Mouse (Mus musculus) myocyte (in vitro differentiated cells): ENCODE measurements around the gene Sprr2f. TPM values are rescaled to one million over a fixed set of nuclear protein-coding genes. Genes with fewer than 3 reads are reported as not detected.

Source experiments
- H3K27me3 ChIP-seq: one replicate; pipeline ENCODE4 v1.6.1; 2011; ENCODE audit not compliant: control insufficient read depth, insufficient read depth, insufficient read length
- H3K36me3 ChIP-seq: one replicate; pipeline ENCODE4 v1.6.1; 2011; ENCODE audit not compliant: control insufficient read depth, insufficient read depth
- H3K4me2 ChIP-seq: one replicate; pipeline ENCODE4 v1.6.1; 2011; ENCODE audit warnings: low read depth, control low read depth
- H3K4me3 ChIP-seq: one replicate; pipeline ENCODE4 v1.5.1; 2011; ENCODE audit warnings: mild to moderate bottlenecking, control low read depth, moderate library complexity
- H3K79me2 ChIP-seq: one replicate; pipeline ENCODE4 v1.6.1; 2011; ENCODE audit not compliant: control insufficient read depth, insufficient read depth
- H3ac ChIP-seq: one replicate; pipeline ENCODE4 v1.6.1; 2011; ENCODE audit not compliant: control insufficient read depth, insufficient read length
- CEBPB ChIP-seq: IDR thresholded peaks from 2 replicates; pipeline ENCODE4 v1.6.1; 2011; ENCODE audit warnings: mild to moderate bottlenecking, moderate library complexity; ENCODE audit not compliant: poor library complexity, insufficient read depth, severe bottlenecking
- E2F4 ChIP-seq: IDR thresholded peaks from one replicate; pipeline ENCODE4 v1.6.1; 2011; ENCODE audit warnings: mild to moderate bottlenecking, control low read depth, moderate library complexity; ENCODE audit not compliant: insufficient read depth
- MAX ChIP-seq: IDR thresholded peaks from one replicate; pipeline ENCODE4 v1.6.1; 2011; ENCODE audit warnings: low read depth, mild to moderate bottlenecking, control low read depth
- MYOD1 ChIP-seq, 3 experiments: IDR thresholded peaks; one replicate each; pipeline ENCODE4 v1.6.1; 2011; ENCODE audit warnings: control low read depth in 2 of 3, low read depth in 2 of 3, mild to moderate bottlenecking in 2 of 3, moderate library complexity in 1 of 3; ENCODE audit not compliant: insufficient read length in 2 of 3, control insufficient read depth in 1 of 3
- MYOG ChIP-seq, 3 experiments: IDR thresholded peaks; one replicate each; pipeline ENCODE4 v1.6.1; 2011; ENCODE audit warnings: control low read depth in 2 of 3, low read depth in 2 of 3, mild to moderate bottlenecking in 2 of 3; ENCODE audit not compliant: insufficient read length in 2 of 3, control insufficient read depth in 1 of 3, insufficient read depth in 1 of 3
- POLR2A ChIP-seq: IDR thresholded peaks from one replicate; pipeline ENCODE4 v1.6.1; 2011; ENCODE audit warnings: low read depth, mild to moderate bottlenecking, control low read depth, moderate library complexity; ENCODE audit not compliant: insufficient read length
- POLR2AphosphoS2 ChIP-seq: IDR thresholded peaks from one replicate; pipeline ENCODE4 v1.6.1; 2011; ENCODE audit warnings: low read depth, control low read depth; ENCODE audit not compliant: insufficient read length
- REST ChIP-seq: IDR thresholded peaks from one replicate; pipeline ENCODE4 v1.6.1; 2011; ENCODE audit warnings: mild to moderate bottlenecking, control low read depth, moderate library complexity; ENCODE audit not compliant: insufficient read depth, insufficient read length
- SRF ChIP-seq: IDR thresholded peaks from one replicate; pipeline ENCODE4 v1.6.1; 2011; ENCODE audit warnings: low read depth; ENCODE audit not compliant: control insufficient read depth, insufficient read length
- TCF12 ChIP-seq: IDR thresholded peaks from one replicate; pipeline ENCODE4 v1.6.1; 2011; ENCODE audit warnings: mild to moderate bottlenecking, control low read depth; ENCODE audit not compliant: poor library complexity, insufficient read depth, severe bottlenecking
- TCF3 ChIP-seq: IDR thresholded peaks from one replicate; pipeline ENCODE4 v1.6.1; 2011; ENCODE audit warnings: low read depth, control low read depth; ENCODE audit not compliant: insufficient read length
- USF1 ChIP-seq: IDR thresholded peaks from one replicate; pipeline ENCODE4 v1.6.1; 2011; ENCODE audit warnings: low read depth, mild to moderate bottlenecking, control low read depth, moderate library complexity
- polyA plus RNA-seq: library from polyadenylated mRNA; unstranded; fragments of >200 nt; fragmentation: generic; extraction: Trizol; gene quantifications from one replicate; pipeline ENCODE4 v1.2.1, GENCODE M21; 2012; ENCODE audit warnings: missing spikeins

Sprr2f gene
- polyA plus RNA-seq, 1 experiment: not detected

DNA sequence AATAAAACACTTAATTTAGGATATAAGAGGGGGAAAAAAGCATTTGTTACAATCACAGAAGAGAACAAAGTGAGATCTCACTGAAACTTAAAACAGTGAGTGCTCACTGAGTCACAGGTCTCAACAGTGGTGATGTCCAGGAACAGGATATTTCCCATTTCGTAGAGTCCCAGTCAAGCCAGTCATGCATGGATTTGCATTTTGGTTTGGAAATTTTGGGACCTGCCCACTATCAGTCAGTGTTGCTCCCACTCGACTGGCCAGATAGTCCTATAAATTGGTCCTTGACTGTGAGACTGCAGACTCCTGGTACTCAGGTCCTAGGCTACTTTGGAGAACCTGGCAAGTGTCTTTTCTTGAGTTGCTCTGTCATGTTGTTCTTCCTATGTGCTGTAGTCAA lies 13.1 kb upstream of the Sprr2f start, which contains the start of gene Sprr2e:
Sprr2e (plus strand) TSS at position 301 of the 400 bp plus-strand sequence.
- Histone ChIP-seq H3K4me3 (no peak within 1 kb of the TSS), H3K27me3 (no peaks in the 10 kb centered on the region), H3ac (no peak within 1 kb of the TSS), H3K79me2 (no peaks in the 10 kb centered on the region), H3K4me2 (no peak within 1 kb of the TSS), H3K36me3 (no peaks in the 10 kb centered on the region)
- TF ChIP-seq USF1 (no peak), POLR2AphosphoS2 (no peak), TCF3 (no peak), REST (no peak), CEBPB (no peak), SRF (no peak), MYOG (IDR thresholded peaks at IDR 0.05; ENCODE audit: control insufficient read depth in 1 of 3, insufficient read depth in 1 of 3, insufficient read length in 2 of 3, low read depth in 2 of 3) (no peak), MYOD1 (IDR thresholded peaks at IDR 0.05; ENCODE audit: control insufficient read depth in 1 of 3, insufficient read length in 2 of 3, low read depth in 2 of 3) (no peak), MAX (no peak), E2F4 (no peak), POLR2A (no peak), TCF12 (no peak)

DNA sequence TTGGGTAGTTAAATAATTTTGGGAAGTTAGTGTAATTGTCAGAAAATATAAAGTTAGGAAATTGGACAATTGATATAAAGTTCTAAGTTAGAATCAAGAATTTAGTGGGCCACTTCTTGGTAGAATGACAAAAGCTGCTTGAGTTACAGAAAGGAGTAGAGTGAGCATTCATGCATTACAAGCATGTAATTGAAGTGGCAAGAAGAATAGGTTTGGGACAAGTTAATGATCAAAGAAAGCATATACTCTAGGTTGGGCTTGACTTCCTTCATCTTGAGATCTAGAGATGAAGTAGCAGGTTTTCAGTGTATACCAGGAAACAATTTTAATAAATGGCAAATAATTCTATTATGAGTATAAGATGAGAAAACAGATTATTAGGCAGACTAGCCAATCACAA lies 3.4 kb upstream of the Sprr2f start:
- no peak overlapping the region for H3K4me3 ChIP-seq
- H3ac ChIP-seq: no peak overlapping the region
- TF ChIP-seq REST: no peak
- TF ChIP-seq CEBPB: no peak
- no peak for TF ChIP-seq MYOD1 (IDR thresholded peaks at IDR 0.05; ENCODE audit: control insufficient read depth in 1 of 3, insufficient read length in 2 of 3, low read depth in 2 of 3)
- TF ChIP-seq POLR2A: no peak
- TF ChIP-seq TCF3: no peak
- no peak for TF ChIP-seq TCF12
- no peak for TF ChIP-seq USF1
- TF ChIP-seq POLR2AphosphoS2: no peak
- TF ChIP-seq SRF: no peak
- TF ChIP-seq E2F4: no peak
- no peak for TF ChIP-seq MAX
- no peak overlapping the region for H3K4me2 ChIP-seq
- no peaks in the 10 kb centered on the region for H3K79me2 ChIP-seq
- H3K36me3 ChIP-seq: no peaks in the 10 kb centered on the region
- no peaks in the 10 kb centered on the region for H3K27me3 ChIP-seq

DNA sequence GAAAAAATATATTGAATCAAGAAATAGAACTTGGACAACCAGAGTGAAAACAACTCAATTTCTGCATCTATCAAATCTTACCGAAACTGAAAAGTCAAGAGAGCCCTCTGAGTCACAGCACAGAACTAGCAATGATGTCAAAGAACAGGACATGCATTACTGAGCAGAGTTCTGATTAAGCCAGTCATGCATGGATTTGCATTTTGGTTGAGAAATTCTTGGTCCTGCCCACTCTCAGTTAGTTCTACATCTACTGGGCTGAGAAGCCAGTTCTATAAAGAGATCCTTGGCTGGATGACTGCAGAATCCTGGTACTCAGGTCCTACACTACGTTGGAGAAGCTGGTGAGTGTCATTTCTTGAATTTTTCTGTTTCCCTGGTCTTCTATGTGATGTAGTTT lies 8.6 kb downstream of the Sprr2f start:
- Histone ChIP-seq H3K27me3 (no peaks in the 10 kb centered on the region), H3K79me2 (no peaks in the 10 kb centered on the region), H3ac (no peak overlapping the region), H3K4me2 (no peak overlapping the region), H3K36me3 (no peaks in the 10 kb centered on the region), H3K4me3 (no peak overlapping the region)
- TF ChIP-seq MAX (no peak), TCF12 (no peak), POLR2AphosphoS2 (no peak), USF1 (no peak)

DNA sequence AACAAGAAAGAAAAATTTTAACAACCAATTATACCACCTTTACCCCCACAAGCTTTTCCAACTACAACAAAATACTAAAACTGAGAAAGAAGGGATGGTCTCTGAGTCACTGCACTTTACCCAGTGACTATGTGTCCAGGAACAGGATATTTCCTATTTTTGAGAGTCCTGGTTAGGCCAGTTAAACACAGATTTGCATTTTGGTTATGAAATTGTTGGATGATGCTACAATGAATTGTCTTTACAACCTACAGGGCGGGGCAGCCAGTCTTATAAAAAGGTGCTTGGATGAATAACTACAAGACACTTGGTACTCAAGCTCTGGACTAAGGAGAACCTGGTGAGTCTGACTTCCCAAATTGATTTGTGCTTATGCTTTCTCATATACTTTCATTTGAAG lies 20.4 kb downstream of the Sprr2f start, which contains the start of gene Sprr2h:
Sprr2h (plus strand) TSS at position 301 of the 400 bp plus-strand sequence.
- TF ChIP-seq MAX (no peak), MYOD1 (IDR thresholded peaks at IDR 0.05; ENCODE audit: control insufficient read depth in 1 of 3, insufficient read length in 2 of 3, low read depth in 2 of 3) (no peak), CEBPB (no peak), TCF3 (no peak)
- H3K79me2 ChIP-seq: no peaks in the 10 kb centered on the region
- H3ac ChIP-seq: no peak within 1 kb of the TSS
- H3K4me2 ChIP-seq: no peak within 1 kb of the TSS
- H3K36me3 ChIP-seq: no peaks in the 10 kb centered on the region
- H3K27me3 ChIP-seq: no peaks in the 10 kb centered on the region
- no peak within 1 kb of the TSS for H3K4me3 ChIP-seq

DNA sequence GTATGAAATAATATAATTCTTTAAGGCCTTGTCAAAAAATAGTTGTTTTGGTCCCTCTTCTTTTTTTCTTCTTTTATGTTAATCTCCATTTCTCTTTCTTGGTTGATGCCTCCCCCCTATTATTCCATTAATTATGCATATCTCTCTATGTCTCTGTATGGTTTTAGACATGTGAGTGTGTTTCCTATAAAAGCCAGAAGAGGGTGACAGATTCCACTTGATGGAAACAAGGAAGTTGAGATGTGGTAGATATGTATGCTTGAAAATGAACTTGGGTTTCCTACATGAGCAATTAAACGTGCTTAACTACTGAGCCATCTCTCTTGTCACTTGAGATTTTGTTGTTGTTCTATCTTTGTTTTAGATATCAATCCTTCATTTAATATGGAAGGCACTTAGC lies 29.3 kb downstream of the Sprr2f start:
- Histone ChIP-seq H3K79me2 (no peaks in the 10 kb centered on the region), H3K27me3 (no peaks in the 10 kb centered on the region), H3K4me3 (no peak overlapping the region), H3K4me2 (no peak overlapping the region), H3K36me3 (no peaks in the 10 kb centered on the region), H3ac (no peak overlapping the region)
- TF ChIP-seq E2F4 (no peak), MYOD1 (IDR thresholded peaks at IDR 0.05; ENCODE audit: control insufficient read depth in 1 of 3, insufficient read length in 2 of 3, low read depth in 2 of 3) (no peak), MYOG (IDR thresholded peaks at IDR 0.05; ENCODE audit: control insufficient read depth in 1 of 3, insufficient read depth in 1 of 3, insufficient read length in 2 of 3, low read depth in 2 of 3) (no peak), CEBPB (no peak), TCF12 (no peak), SRF (no peak), MAX (no peak), POLR2AphosphoS2 (no peak), REST (no peak), USF1 (no peak), POLR2A (no peak), TCF3 (no peak)
